Mouse (Mus musculus) C2C12 (cell line): ENCODE results near the gene Galnt12.

ENCODE experiments used
- CEBPB ChIP-seq: IDR thresholded peaks from one replicate; pipeline ENCODE4 v1.6.1; 2011; ENCODE audit warnings: low read depth, mild to moderate bottlenecking, control low read depth, moderate library complexity
- CTCF ChIP-seq: IDR thresholded peaks from one replicate; pipeline ENCODE4 v1.5.1; 2011; ENCODE audit not compliant: control insufficient read depth, insufficient read depth, insufficient read length
- MAX ChIP-seq: IDR thresholded peaks from one replicate; pipeline ENCODE4 v1.6.1; 2011; ENCODE audit warnings: mild to moderate bottlenecking, control low read depth
- MYOD1 ChIP-seq: IDR thresholded peaks from one replicate; pipeline ENCODE4 v1.6.1; 2011; ENCODE audit warnings: low read depth; ENCODE audit not compliant: control insufficient read depth, insufficient read length
- USF1 ChIP-seq: IDR thresholded peaks from one replicate; pipeline ENCODE4 v1.6.1; 2011; ENCODE audit warnings: low read depth, mild to moderate bottlenecking, control low read depth, moderate library complexity

DNA sequence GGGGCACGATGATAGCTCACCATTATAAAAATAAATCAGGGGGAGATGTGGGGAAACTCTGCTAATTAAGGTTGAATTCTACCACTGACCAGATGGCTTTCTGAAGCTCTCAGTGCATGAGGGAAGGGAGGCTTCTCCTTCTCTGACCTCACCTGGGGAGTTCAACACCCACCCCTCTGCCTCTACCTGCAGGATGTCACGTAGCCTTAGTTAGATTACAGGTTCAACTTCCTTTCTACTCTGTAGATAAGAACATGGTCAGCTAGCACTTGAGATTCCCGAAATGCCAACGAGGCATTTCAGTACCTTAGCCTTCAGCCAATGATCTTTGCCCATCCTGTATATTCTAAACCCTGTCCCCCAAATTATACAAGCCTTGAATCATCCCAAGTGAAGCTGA is 54.9 kb downstream of the Galnt12 start:
- no peak for TF ChIP-seq CTCF
- TF ChIP-seq USF1, result no peak
- TF ChIP-seq CEBPB, result no peak
- TF ChIP-seq MAX, result no peak
- no peak for TF ChIP-seq MYOD1
